Mouse (Mus musculus): ENCODE measurements at regions not wholly inside any gene's neighbourhood (a gene's known extent, or its start where the extent isn't known, plus 50 kb on each side); places are given as distances from the start of the nearest gene placed in this dataset.

- Histone ChIP-seq H3K4me3 (replicated peaks) (no peak overlapping the region), H3K4me1 (replicated peaks) (no peaks in the 10 kb centered on the region), H3K4me2 (no peak overlapping the region), H3K27ac (no peak overlapping the region), H3K27me3 (no peaks in the 10 kb centered on the region), H3K36me3 (no peaks in the 10 kb centered on the region), H3K9ac (no peak overlapping the region), H3K9me3 (replicated peaks) (no peaks in the 10 kb centered on the region; the same call in 1 of the 2 replicates)
- DNase-seq (no peak), ATAC-seq (ENCODE audit: low read depth) (no peak)
- WGBS (ENCODE audit: insufficient replicate concordance) = 76% methylated on average over 6 of the region's 6 CpGs
These were observed 502.7 kb downstream of the Olfm4 start for GRCm38 (mm10) chr14:80486605-80487004.

- WGBS (ENCODE audit: insufficient replicate concordance) = 58% methylated on average over 10 of the region's 10 CpGs
- DNase-seq (no peak), ATAC-seq (ENCODE audit: low read depth) (no peak)
- Histone ChIP-seq H3K27me3 (no peaks in the 10 kb centered on the region), H3K9me3 (replicated peaks) (no peaks in the 10 kb centered on the region; the same call in 1 of the 2 replicates), H3K4me1 (replicated peaks) (no peaks in the 10 kb centered on the region), H3K36me3 (no peaks in the 10 kb centered on the region), H3K4me2 (no peak overlapping the region), H3K27ac (no peak overlapping the region), H3K4me3 (replicated peaks) (no peak overlapping the region), H3K9ac (no peak overlapping the region)
These were observed 508.4 kb downstream of the Olfm4 start for GRCm38 (mm10) chr14:80492043-80492900.

GRCm38 (mm10) chr14:80492901-80493279 lies 509.0 kb downstream of the Olfm4 start:
- Histone ChIP-seq H3K27me3 (no peaks in the 10 kb centered on the region), H3K4me2 (no peak overlapping the region), H3K27ac (no peak overlapping the region), H3K36me3 (no peaks in the 10 kb centered on the region), H3K4me1 (replicated peaks) (no peaks in the 10 kb centered on the region), H3K9ac (no peak overlapping the region), H3K9me3 (replicated peaks) (no peaks in the 10 kb centered on the region; the same call in 1 of the 2 replicates), H3K4me3 (replicated peaks) (no peak overlapping the region)
- ATAC-seq (ENCODE audit: low read depth) (no peak), DNase-seq (no peak)
- 70% methylated on average over 4 of the region's 4 CpGs for WGBS (ENCODE audit: insufficient replicate concordance)

GRCm38 (mm10) chr14:80504351-80504750 lies 520.5 kb downstream of the Olfm4 start:
- no peak for DNase-seq
- no peaks in the 10 kb centered on the region for H3K9me3 ChIP-seq (replicated peaks)
- no peaks in the 10 kb centered on the region for H3K27me3 ChIP-seq
- no peak overlapping the region for H3K27ac ChIP-seq
- no peaks in the 10 kb centered on the region for H3K4me1 ChIP-seq (replicated peaks)
- no peaks in the 10 kb centered on the region for H3K36me3 ChIP-seq
- no peak for ATAC-seq (ENCODE audit: low read depth)
- no peak overlapping the region for H3K4me3 ChIP-seq (replicated peaks)
- 77% methylated on average over 2 of the region's 2 CpGs for WGBS (ENCODE audit: insufficient replicate concordance)
- H3K4me2 ChIP-seq = no peak overlapping the region
- no peak overlapping the region for H3K9ac ChIP-seq

- no peak overlapping the region for H3K4me2 ChIP-seq
- no peak overlapping the region for H3K4me3 ChIP-seq (replicated peaks)
- no peaks in the 10 kb centered on the region for H3K4me1 ChIP-seq (replicated peaks)
- no peaks in the 10 kb centered on the region for H3K27me3 ChIP-seq
- no peak for ATAC-seq (ENCODE audit: low read depth)
- no peak for DNase-seq
- 80% methylated on average over 2 of the region's 2 CpGs for WGBS (ENCODE audit: insufficient replicate concordance)
- H3K36me3 ChIP-seq = no peaks in the 10 kb centered on the region
- H3K9me3 ChIP-seq (replicated peaks) = no peaks in the 10 kb centered on the region
- no peak overlapping the region for H3K27ac ChIP-seq
- H3K9ac ChIP-seq = no peak overlapping the region
These were observed 532.7 kb downstream of the Olfm4 start for GRCm38 (mm10) chr14:80516626-80517025.

- WGBS (ENCODE audit: insufficient replicate concordance) = 63% methylated on average over 1 of the region's 1 CpGs
- H3K9me3 ChIP-seq (replicated peaks) = no peaks in the 10 kb centered on the region
- DNase-seq = no peak
- no peak overlapping the region for H3K9ac ChIP-seq
- H3K36me3 ChIP-seq = no peaks in the 10 kb centered on the region
- no peaks in the 10 kb centered on the region for H3K4me1 ChIP-seq (replicated peaks)
- no peak overlapping the region for H3K27ac ChIP-seq
- H3K4me2 ChIP-seq = no peak overlapping the region
- no peak overlapping the region for H3K4me3 ChIP-seq (replicated peaks)
- H3K27me3 ChIP-seq = no peaks in the 10 kb centered on the region
- ATAC-seq (ENCODE audit: low read depth) = no peak
These were observed 537.3 kb downstream of the Olfm4 start for GRCm38 (mm10) chr14:80521216-80521615.

GRCm38 (mm10) chr14:80521631-80522030 lies 537.8 kb downstream of the Olfm4 start:
- Histone ChIP-seq H3K9ac (no peak overlapping the region), H3K4me1 (replicated peaks) (no peaks in the 10 kb centered on the region), H3K4me2 (no peak overlapping the region), H3K27me3 (no peaks in the 10 kb centered on the region), H3K27ac (no peak overlapping the region), H3K4me3 (replicated peaks) (no peak overlapping the region), H3K36me3 (no peaks in the 10 kb centered on the region), H3K9me3 (replicated peaks) (no peaks in the 10 kb centered on the region)
- ATAC-seq (ENCODE audit: low read depth) (no peak), DNase-seq (no peak)
- WGBS (ENCODE audit: insufficient replicate concordance) = 46% methylated on average over 1 of the region's 1 CpGs

- DNase-seq (no peak), ATAC-seq (ENCODE audit: low read depth) (no peak)
- no peaks in the 10 kb centered on the region for H3K4me1 ChIP-seq (replicated peaks)
- H3K4me2 ChIP-seq = no peak overlapping the region
- no peak overlapping the region for H3K27ac ChIP-seq
- H3K9ac ChIP-seq = no peak overlapping the region
- 57% methylated on average over 3 of the region's 3 CpGs for WGBS (ENCODE audit: insufficient replicate concordance)
- H3K4me3 ChIP-seq (replicated peaks) = no peak overlapping the region
- H3K9me3 ChIP-seq (replicated peaks) = no peaks in the 10 kb centered on the region
- H3K36me3 ChIP-seq = no peaks in the 10 kb centered on the region
- H3K27me3 ChIP-seq = no peaks in the 10 kb centered on the region
These were observed 538.7 kb downstream of the Olfm4 start for GRCm38 (mm10) chr14:80522536-80522935.

- 64% methylated on average over 9 of the region's 9 CpGs for WGBS (ENCODE audit: insufficient replicate concordance)
- Histone ChIP-seq H3K9me3 (replicated peaks) (no peaks in the 10 kb centered on the region), H3K27ac (no peak overlapping the region), H3K4me2 (no peak overlapping the region), H3K9ac (no peak overlapping the region), H3K4me1 (replicated peaks) (no peaks in the 10 kb centered on the region), H3K27me3 (no peaks in the 10 kb centered on the region), H3K36me3 (no peaks in the 10 kb centered on the region), H3K4me3 (replicated peaks) (no peak overlapping the region)
- DNase-seq = no peak
- ATAC-seq (ENCODE audit: low read depth) = no peak
These were observed 544.6 kb downstream of the Olfm4 start for GRCm38 (mm10) chr14:80528419-80529028.

- no peaks in the 10 kb centered on the region for H3K4me1 ChIP-seq (replicated peaks)
- H3K4me2 ChIP-seq = no peak overlapping the region
- no peak overlapping the region for H3K4me3 ChIP-seq (replicated peaks)
- no peaks in the 10 kb centered on the region for H3K27me3 ChIP-seq
- ATAC-seq (ENCODE audit: low read depth) = no peak
- no peak overlapping the region for H3K27ac ChIP-seq
- H3K9ac ChIP-seq = no peak overlapping the region
- no peaks in the 10 kb centered on the region for H3K36me3 ChIP-seq
- no peaks in the 10 kb centered on the region for H3K9me3 ChIP-seq (replicated peaks)
- no peak for DNase-seq
- 45% methylated on average over 7 of the region's 7 CpGs for WGBS (ENCODE audit: insufficient replicate concordance)
These were observed 552.3 kb downstream of the Olfm4 start for GRCm38 (mm10) chr14:80536044-80536745.

- Histone ChIP-seq H3K27me3 (no peaks in the 10 kb centered on the region), H3K4me2 (no peak overlapping the region), H3K36me3 (no peaks in the 10 kb centered on the region), H3K4me3 (replicated peaks) (no peak overlapping the region), H3K27ac (no peak overlapping the region), H3K9ac (no peak overlapping the region), H3K4me1 (replicated peaks) (no peaks in the 10 kb centered on the region), H3K9me3 (replicated peaks) (no peaks in the 10 kb centered on the region)
- ATAC-seq (ENCODE audit: low read depth) = no peak
- 65% methylated on average over 11 of the region's 11 CpGs for WGBS (ENCODE audit: insufficient replicate concordance)
- no peak for DNase-seq
These were observed 576.1 kb downstream of the Olfm4 start for GRCm38 (mm10) chr14:80559950-80560349.

Measured in liver, embryonic 13.5 days (tissue).